Mouse (Mus musculus) gastrocnemius, postnatal 14 days (tissue): Measurements from ENCODE around the gene Grtp1. TPM values are rescaled to one million over a fixed set of nuclear protein-coding genes. Genes with fewer than 3 reads are reported as not detected.
A peak's percentile ranks its signal among the peaks of the same experiment; 100 is the strongest.

Source experiments
- DNase-seq: peaks from one replicate; pipeline ENCODE4 v3.0.0; 2021; ENCODE audit warnings: mixed read lengths
- intact Hi-C: fragments of 180-260 bp; cut with DNase I; formaldehyde crosslinking; loops from one replicate; pipeline ENCODE4 v1.15.1; 2025; ENCODE audit warnings: low total_unique reads
- total RNA-seq, 2 experiments: library from RNA; stranded (reverse); gene quantifications; 2 replicates each; pipeline ENCODE4 v1.2.3; 2021

Gene Grtp1
- total RNA-seq, 2 experiments from 2014 or later, result 10.1 to 12.4 TPM

GRCm38 (mm10) chr8:13208627-13209355 is 8.4 kb upstream of the Grtp1 start:
- peak; percentile 81 for DNase-seq
- intact Hi-C loops, result no loop called here

DNA sequence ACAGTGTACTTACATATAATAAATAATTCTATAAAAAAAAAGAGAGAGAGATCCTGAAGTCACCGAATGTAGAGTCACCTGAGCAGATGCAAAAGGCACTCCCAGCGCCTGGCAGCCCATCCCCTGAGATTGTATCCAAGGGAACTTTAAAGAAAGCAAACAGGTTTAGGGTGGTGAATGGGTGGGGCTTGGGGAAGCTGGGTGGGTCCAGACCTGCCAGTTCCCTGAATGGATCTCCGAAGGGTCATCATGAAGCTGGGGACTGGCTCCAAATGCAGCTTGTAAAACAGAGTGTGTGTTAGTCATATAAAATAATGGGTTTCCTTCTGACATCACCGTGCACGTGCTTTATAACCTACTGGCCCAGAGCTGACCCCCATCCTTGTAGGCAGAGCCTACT is 5.9 kb upstream of the Grtp1 start:
- intact Hi-C loops, result no loop called here
- DNase-seq, result no peak

DNA sequence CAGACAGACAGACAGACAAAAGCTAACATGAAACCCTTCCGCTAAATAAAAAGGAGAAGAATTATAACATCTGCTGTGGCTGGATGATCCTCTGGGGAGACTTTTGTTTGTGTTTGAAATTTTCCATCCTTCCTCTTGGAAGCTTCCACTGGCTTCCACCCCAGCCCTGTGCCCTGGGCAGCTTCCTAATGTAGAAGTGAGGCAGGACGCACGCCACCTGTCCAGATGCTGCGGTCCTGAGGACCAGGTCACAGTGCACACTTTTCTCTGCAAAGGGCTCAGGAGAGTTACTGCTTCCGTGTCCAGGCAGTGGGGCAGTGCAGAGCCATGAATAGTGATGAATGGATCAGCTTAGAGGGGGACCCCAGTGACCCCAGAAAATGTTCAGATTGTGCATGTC is 4.9 kb upstream of the Grtp1 start:
- intact Hi-C loops, result no loop called here
- no peak for DNase-seq

- DNase-seq, result no peak
- intact Hi-C loops, result no loop called here
These were observed 4.1 kb upstream of the Grtp1 start for GRCm38 (mm10) chr8:13204371-13205140.

DNA sequence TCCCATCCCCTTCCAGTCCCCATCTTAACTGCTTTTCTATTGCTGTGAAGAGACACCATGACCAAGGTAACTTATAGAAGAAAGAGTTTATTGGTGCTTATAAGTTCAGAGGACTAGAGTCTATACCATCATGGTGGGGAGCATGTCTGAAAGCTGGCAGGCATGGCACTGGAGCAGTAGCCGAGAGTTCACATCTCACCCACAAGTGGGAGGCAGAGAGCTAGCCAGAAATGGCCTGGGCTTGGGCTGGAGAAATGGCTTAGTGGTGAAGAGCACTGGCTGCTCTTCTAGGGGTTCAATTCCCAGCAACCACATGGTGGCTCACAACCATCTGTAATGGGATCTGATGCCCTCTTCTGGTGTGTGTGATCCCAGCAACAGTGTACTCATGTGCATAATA is 3.1 kb upstream of the Grtp1 start:
- intact Hi-C loops, result no loop called here
- no peak for DNase-seq

DNA sequence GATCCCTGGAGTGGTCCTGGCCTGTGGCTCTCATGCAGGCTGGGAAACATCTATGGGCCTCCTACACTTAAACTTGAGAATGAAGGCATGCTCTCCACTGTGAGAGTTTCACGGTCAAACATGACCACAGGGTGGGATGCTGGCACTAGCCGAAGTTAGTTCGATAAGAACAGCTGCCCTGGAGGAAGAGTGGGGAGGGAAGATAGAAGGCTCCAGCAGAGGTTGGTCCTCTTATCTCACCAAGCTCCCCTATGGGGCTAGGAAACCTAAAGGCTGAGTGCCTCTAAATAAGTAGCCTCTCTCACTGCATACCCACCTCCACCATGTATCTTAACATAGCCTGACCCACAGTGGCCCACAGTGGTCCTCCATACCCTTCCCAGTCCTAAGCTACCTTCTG is 2.4 kb upstream of the Grtp1 start:
- intact Hi-C loops, result no loop called here
- no peak for DNase-seq

GRCm38 (mm10) chr8:13202041-13202440 is 1.6 kb upstream of the Grtp1 start:
- no peak for DNase-seq
- intact Hi-C loops, result no loop called here

DNA sequence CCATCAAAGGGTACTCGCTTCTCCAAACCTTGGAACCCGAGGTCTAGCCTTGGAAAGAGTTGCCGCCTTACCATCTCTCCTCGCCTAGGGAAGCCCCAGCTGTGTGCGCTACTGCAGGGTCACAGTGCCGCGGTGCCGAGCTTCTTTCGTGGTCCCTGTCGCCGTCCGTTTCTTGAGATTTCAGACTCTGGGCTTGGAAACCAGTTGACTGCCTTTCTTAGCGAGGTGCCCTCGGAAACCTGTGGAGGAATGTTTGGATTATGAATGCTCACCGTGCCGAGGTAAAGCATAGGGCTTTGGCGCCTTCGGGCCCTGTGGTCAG is 554 bp upstream of the Grtp1 start:
- no peak for DNase-seq
- intact Hi-C loops, result no loop called here

GRCm38 (mm10) chr8:13199385-13200061 is 897 bp downstream of the Grtp1 start:
- intact Hi-C loops, result no loop called here
- DNase-seq, result no peak

- intact Hi-C loops, result no loop called here
- no peak for DNase-seq
These were observed 2.9 kb downstream of the Grtp1 start for GRCm38 (mm10) chr8:13197493-13197892.

DNA sequence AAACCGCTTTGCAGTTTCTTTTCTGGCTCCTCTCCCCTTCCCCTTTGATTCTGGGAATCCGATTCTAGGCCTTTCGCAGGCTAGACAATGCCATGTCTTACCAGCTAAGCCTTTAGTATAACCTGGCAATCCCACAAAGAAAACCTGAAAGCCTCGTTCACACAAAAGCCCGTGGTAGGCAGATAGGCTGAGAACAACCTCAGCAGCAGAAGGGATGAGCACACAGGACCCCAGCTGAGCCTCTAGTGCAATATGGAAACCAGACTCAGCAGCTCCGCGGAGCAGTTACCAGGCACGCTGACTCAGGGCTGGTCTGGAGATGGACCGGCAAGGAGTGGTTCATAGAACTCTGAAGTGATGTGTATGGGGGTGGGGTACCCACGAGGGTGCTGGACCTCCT is 5.6 kb downstream of the Grtp1 start:
- intact Hi-C loops, result no loop called here
- DNase-seq, result no peak

DNA sequence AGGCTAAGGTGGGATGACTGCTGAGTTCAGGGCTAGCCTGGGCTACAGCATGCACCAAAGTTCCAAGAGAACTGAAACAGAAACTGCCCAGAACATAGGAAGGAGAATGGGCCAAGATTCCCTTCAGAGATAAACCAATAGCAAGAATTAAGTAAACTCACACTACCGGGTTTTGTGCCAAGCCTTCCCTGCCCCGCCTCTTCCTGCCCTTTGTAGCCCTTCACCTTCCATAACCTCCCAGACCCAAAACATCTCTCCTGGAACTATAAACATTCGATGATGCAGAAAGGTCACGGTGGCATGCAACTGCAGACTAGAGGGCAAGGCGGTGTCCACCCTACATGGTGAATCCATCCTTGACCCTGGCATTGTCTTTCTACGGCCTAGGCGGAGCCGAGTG is 10.2 kb downstream of the Grtp1 start:
- intact Hi-C loops, result no loop called here
- no peak for DNase-seq

GRCm38 (mm10) chr8:13188857-13189256 is 11.6 kb downstream of the Grtp1 start:
- intact Hi-C loops, result no loop called here
- no peak for DNase-seq

DNA sequence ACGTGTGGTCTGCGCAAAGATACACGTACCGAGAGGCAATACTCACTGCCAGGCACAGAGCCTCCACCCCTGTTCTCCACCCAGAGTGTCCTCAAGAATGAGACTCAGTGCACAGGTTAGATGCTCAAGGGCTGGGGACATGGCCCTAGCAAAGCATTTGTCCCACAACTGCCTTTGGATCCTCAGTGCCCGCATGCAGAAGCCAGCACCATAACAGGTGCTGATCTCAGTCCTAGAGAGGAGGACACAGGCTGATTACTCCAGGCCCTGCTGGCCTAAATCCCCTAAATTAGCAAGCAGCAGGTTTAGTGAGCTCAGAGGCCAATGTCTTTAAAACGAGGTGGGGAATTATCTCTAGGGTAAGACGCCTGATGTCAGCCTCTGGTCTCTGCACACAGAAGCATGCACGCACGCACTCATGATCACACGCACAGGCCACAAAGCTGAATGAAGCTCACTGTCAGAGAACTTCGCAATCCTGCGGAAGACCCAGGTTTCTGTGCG is 12.3 kb downstream of the Grtp1 start:
- DNase-seq, result no peak
- intact Hi-C loops, result no loop called here

- intact Hi-C loops, result no loop called here
- no peak for DNase-seq
These were observed 12.8 kb downstream of the Grtp1 start for GRCm38 (mm10) chr8:13187638-13188037.

GRCm38 (mm10) chr8:13187229-13187628 is 13.2 kb downstream of the Grtp1 start:
- intact Hi-C loops, result no loop called here
- DNase-seq, result peak; percentile 48

GRCm38 (mm10) chr8:13186819-13187218 is 13.6 kb downstream of the Grtp1 start:
- no peak for DNase-seq
- intact Hi-C loops, result no loop called here

GRCm38 (mm10) chr8:13181691-13181976 is 18.8 kb downstream of the Grtp1 start:
- intact Hi-C loops, result no loop called here

DNA sequence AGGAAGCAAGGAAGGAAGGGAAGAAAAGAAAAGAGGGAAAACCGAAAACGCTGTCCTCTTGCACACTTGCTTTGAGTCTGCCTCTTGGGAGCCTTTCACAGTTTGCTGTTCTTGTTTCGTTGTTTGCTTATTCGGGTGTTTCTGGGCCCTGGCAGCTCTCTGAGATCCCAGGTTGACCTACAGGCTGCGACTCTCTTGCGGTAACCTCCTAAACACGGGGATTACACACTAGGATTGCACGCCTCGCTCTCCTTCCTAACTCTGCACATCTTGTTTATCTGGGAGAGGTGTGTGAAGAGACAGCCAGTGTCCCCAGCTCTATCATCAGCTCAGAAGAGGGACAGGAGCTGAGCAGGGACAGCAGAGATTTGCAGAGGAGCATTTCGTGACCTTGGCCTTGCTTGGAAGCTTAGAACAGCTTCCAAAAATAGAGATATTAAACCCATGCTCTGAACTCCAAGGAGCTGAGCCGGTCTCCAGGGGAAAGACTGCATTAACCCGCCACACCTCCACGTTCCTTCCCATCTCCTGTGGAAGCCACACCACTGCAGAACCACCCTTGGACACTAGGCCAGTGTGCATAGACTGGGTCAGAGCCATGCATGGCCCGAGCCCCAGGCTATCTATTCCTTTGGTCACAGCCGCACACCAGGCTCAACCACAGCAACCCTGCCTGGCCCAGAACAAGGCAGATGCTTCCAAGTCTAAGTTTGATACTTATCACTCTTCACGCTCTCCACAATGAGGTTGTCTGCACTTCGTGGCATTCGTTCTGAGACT is 19.3 kb downstream of the Grtp1 start:
- intact Hi-C loops, result no loop called here
- DNase-seq, result peak; percentile 27

More at GRCm38 (mm10) chr8:13181691-13181976, 18.8 kb downstream of the Grtp1 start:
- no peak for DNase-seq

DNA sequence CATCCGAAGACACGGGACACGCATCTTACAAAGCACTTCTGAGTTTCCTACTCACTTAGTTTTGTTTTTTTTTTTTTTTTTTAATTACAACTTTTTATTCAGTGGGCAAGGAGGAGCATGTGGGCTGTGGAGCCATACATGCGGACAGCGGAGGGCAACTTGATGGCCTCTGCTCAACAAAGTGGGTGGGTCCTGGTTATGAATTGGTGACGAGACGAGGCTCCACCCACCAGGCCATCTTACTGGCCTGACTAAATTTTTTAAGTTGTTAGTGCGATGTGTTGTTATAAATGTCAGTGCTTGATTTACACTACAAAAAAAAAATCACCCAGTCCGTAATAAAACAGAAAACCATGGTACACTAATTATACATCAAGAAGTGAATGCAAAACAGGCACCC is 20.0 kb downstream of the Grtp1 start:
- intact Hi-C loops, result no loop called here
- no peak for DNase-seq
